Mouse (Mus musculus): ENCODE results near the gene Ptpn13. TPM values are rescaled to one million over a fixed set of nuclear protein-coding genes. Genes with fewer than 3 reads are reported as not detected.

Ptpn13 gene
- polyA plus RNA-seq, 1 experiment from 2014 or later = 4.8 TPM

- no peaks in the 10 kb centered on the region for H3K36me3 ChIP-seq (ENCODE audit: control insufficient read depth, insufficient read depth, low read length)
- 78% methylated on average over 9 of the region's 9 CpGs for WGBS
Observed at GRCm38 (mm10) chr5:103418009-103418408, 7.0 kb upstream of the Ptpn13 start.

DNA sequence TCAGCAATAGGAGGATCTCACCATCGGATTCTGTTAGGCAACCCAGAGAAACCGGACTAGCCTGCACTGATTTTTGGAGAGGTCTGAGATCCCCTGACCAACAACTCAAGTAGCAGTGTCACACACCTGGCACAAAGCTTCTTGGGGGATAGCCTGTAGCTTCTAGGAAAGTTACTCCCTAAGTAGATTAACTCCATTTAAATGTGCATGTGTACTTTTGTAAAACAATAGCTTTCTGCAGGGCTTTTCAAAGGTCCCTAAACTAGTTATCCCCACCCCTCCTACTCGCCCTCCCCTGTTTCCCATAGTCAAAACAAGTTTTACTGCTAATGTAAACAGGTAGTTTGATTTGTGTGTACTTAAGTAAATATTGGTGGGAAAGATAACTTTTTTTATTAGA is 6.1 kb upstream of the Ptpn13 start:
- H3K9ac ChIP-seq (ENCODE audit: low read length) = no peak overlapping the region
- H3K36me3 ChIP-seq (ENCODE audit: control insufficient read depth, insufficient read depth, low read length) = no peaks in the 10 kb centered on the region
- DNase-seq (ENCODE audit: low spot score) = no peak
- no peak for ATAC-seq
- no peaks in the 10 kb centered on the region for H3K9me3 ChIP-seq (replicated peaks; ENCODE audit: control insufficient read depth, low read length)
- H3K27ac ChIP-seq (ENCODE audit: low read depth, low read length) = no peak overlapping the region
- H3K4me2 ChIP-seq (ENCODE audit: low read length) = no peak overlapping the region
- 49% methylated on average over 3 of the region's 3 CpGs for WGBS
- H3K4me1 ChIP-seq (ENCODE audit: control insufficient read depth, insufficient read depth, low read length) = 0 out of 2 replicates have a peak, but pooled peaks cover 3% of the 10 kb centered on the region
- H3K4me3 ChIP-seq (ENCODE audit: low read depth, low read length) = no peak overlapping the region
- 0 out of 2 replicates have a peak, but pooled peaks cover 3% of the 10 kb centered on the region for H3K27me3 ChIP-seq (replicated peaks; ENCODE audit: control insufficient read depth, insufficient read depth, low read length)

More at GRCm38 (mm10) chr5:103418009-103418408, 7.0 kb upstream of the Ptpn13 start:
- no peaks in the 10 kb centered on the region for H3K9me3 ChIP-seq (replicated peaks; ENCODE audit: control insufficient read depth, low read length)
- 0 out of 2 replicates have a peak, but pooled peaks cover 3% of the 10 kb centered on the region for H3K4me1 ChIP-seq (ENCODE audit: control insufficient read depth, insufficient read depth, low read length)
- no peak overlapping the region for H3K27ac ChIP-seq (ENCODE audit: low read depth, low read length)
- ATAC-seq (no peak), DNase-seq (ENCODE audit: low spot score) (no peak)
- no peak overlapping the region for H3K4me2 ChIP-seq (ENCODE audit: low read length)
- 0 out of 2 replicates have a peak, but pooled peaks cover 3% of the 10 kb centered on the region for H3K27me3 ChIP-seq (replicated peaks; ENCODE audit: control insufficient read depth, insufficient read depth, low read length)
- no peak overlapping the region for H3K4me3 ChIP-seq (ENCODE audit: low read depth, low read length)
- no peak overlapping the region for H3K9ac ChIP-seq (ENCODE audit: low read length)

GRCm38 (mm10) chr5:103420568-103420967 is 4.4 kb upstream of the Ptpn13 start:
- DNase-seq (ENCODE audit: low spot score) (no peak), ATAC-seq (no peak)
- H3K27ac ChIP-seq (ENCODE audit: low read depth, low read length) = no peak overlapping the region
- no peak overlapping the region for H3K9ac ChIP-seq (ENCODE audit: low read length)
- WGBS = 34% methylated on average over 10 of the region's 10 CpGs
- no peak overlapping the region for H3K4me3 ChIP-seq (ENCODE audit: low read depth, low read length)
- H3K36me3 ChIP-seq (ENCODE audit: control insufficient read depth, insufficient read depth, low read length) = no peaks in the 10 kb centered on the region
- no peaks in the 10 kb centered on the region for H3K9me3 ChIP-seq (replicated peaks; ENCODE audit: control insufficient read depth, low read length)
- H3K27me3 ChIP-seq (replicated peaks; ENCODE audit: control insufficient read depth, insufficient read depth, low read length) = 0 out of 2 replicates have a peak, but pooled peaks cover 3% of the 10 kb centered on the region
- no peak overlapping the region for H3K4me2 ChIP-seq (ENCODE audit: low read length)
- H3K4me1 ChIP-seq (ENCODE audit: control insufficient read depth, insufficient read depth, low read length) = 0 out of 2 replicates have a peak, but pooled peaks cover 3% of the 10 kb centered on the region

GRCm38 (mm10) chr5:103422609-103423008 is 2.4 kb upstream of the Ptpn13 start:
- WGBS = 52% methylated on average over 6 of the region's 6 CpGs
- Histone ChIP-seq H3K27ac (ENCODE audit: low read depth, low read length) (no peak overlapping the region), H3K36me3 (ENCODE audit: control insufficient read depth, insufficient read depth, low read length) (no peaks in the 10 kb centered on the region), H3K9me3 (replicated peaks; ENCODE audit: control insufficient read depth, low read length) (no peaks in the 10 kb centered on the region), H3K4me1 (ENCODE audit: control insufficient read depth, insufficient read depth, low read length) (peaks cover 9% of the 10 kb centered on the region), H3K4me2 (ENCODE audit: low read length) (no peak overlapping the region), H3K27me3 (replicated peaks; ENCODE audit: control insufficient read depth, insufficient read depth, low read length) (0 out of 2 replicates have a peak, but pooled peaks cover 3% of the 10 kb centered on the region), H3K9ac (ENCODE audit: low read length) (no peak overlapping the region), H3K4me3 (ENCODE audit: low read depth, low read length) (no peak overlapping the region)
- DNase-seq (ENCODE audit: low spot score) (no peak), ATAC-seq (no peak)

DNA sequence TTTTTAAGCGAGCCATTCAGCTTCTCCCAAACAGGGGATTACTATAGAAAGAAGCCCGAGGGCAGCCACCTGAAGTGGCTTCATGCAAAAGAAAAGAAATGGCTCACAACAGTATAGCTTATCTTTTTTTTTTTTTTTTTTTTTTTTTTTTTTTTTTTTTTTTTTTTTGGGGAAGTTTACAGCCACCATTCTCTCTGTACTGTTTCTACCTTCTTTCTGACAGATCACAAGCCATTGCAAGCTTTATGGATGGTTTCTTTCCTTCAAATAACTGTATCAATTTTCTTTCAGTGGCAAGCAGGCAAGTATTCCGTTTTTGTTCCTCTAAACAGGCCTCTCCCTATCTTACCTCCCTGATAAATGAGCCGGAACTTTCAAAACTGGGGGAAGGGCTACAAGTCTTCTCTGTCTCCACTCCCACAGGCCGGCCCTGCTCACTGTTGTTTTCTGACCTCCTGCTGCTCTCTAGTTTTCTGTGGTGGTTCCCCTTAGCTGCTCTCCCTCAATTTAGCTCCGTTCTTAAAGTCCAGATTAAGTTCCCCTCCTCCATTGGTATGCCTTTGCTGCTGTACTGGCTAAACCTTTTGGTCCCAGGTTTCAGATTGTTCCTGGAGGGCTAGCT is 1.6 kb upstream of the Ptpn13 start:
- no peak for DNase-seq (ENCODE audit: low spot score)
- 8% methylated on average over 6 of the region's 6 CpGs for WGBS
- no peak overlapping the region; the same call in 1 of the 2 replicates for H3K4me2 ChIP-seq (ENCODE audit: low read length)

GRCm38 (mm10) chr5:103423927-103424315 is 1.1 kb upstream of the Ptpn13 start:
- Histone ChIP-seq H3K9me3 (replicated peaks; ENCODE audit: control insufficient read depth, low read length) (no peaks in the 10 kb centered on the region), H3K27ac (ENCODE audit: low read depth, low read length) (no peak overlapping the region), H3K27me3 (replicated peaks; ENCODE audit: control insufficient read depth, insufficient read depth, low read length) (0 out of 2 replicates have a peak, but pooled peaks cover 3% of the 10 kb centered on the region), H3K4me2 (ENCODE audit: low read length) (peak overlapping the region; percentile 83), H3K36me3 (ENCODE audit: control insufficient read depth, insufficient read depth, low read length) (no peaks in the 10 kb centered on the region), H3K4me1 (ENCODE audit: control insufficient read depth, insufficient read depth, low read length) (peaks cover 9% of the 10 kb centered on the region), H3K4me3 (ENCODE audit: low read depth, low read length) (peak overlapping the region; percentile 78; the same call in 1 of the 2 replicates), H3K9ac (ENCODE audit: low read length) (no peak overlapping the region)
- 11% methylated on average over 5 of the region's 5 CpGs for WGBS
- ATAC-seq = no peak
- DNase-seq (ENCODE audit: low spot score) = no peak

More for the DNA sequence above, 1.6 kb upstream of the Ptpn13 start:
- Histone ChIP-seq H3K9ac (ENCODE audit: low read length) (no peak overlapping the region), H3K27me3 (replicated peaks; ENCODE audit: control insufficient read depth, insufficient read depth, low read length) (0 out of 2 replicates have a peak, but pooled peaks cover 3% of the 10 kb centered on the region), H3K9me3 (replicated peaks; ENCODE audit: control insufficient read depth, low read length) (no peaks in the 10 kb centered on the region), H3K36me3 (ENCODE audit: control insufficient read depth, insufficient read depth, low read length) (no peaks in the 10 kb centered on the region), H3K4me3 (ENCODE audit: low read depth, low read length) (no peak overlapping the region), H3K4me1 (ENCODE audit: control insufficient read depth, insufficient read depth, low read length) (peaks cover 9% of the 10 kb centered on the region), H3K27ac (ENCODE audit: low read depth, low read length) (no peak overlapping the region)
- no peak for ATAC-seq

GRCm38 (mm10) chr5:103425363-103426031 is 505 bp downstream of the Ptpn13 start:
- ATAC-seq (peak; percentile 64), DNase-seq (ENCODE audit: low spot score) (peak; percentile 47)
- Histone ChIP-seq H3K4me2 (ENCODE audit: low read length) (peak overlapping the region; percentile 83), H3K27ac (ENCODE audit: low read depth, low read length) (peak overlapping the region; percentile 65; the same call in 1 of the 2 replicates), H3K4me1 (ENCODE audit: control insufficient read depth, insufficient read depth, low read length) (peaks cover 9% of the 10 kb centered on the region), H3K9ac (ENCODE audit: low read length) (peak overlapping the region; percentile 80), H3K4me3 (ENCODE audit: low read depth, low read length) (peak overlapping the region; percentile 78), H3K27me3 (replicated peaks; ENCODE audit: control insufficient read depth, insufficient read depth, low read length) (no peaks in the 10 kb centered on the region), H3K36me3 (ENCODE audit: control insufficient read depth, insufficient read depth, low read length) (no peaks in the 10 kb centered on the region), H3K9me3 (replicated peaks; ENCODE audit: control insufficient read depth, low read length) (no peaks in the 10 kb centered on the region)
- WGBS = under 1% methylated on average over 52 of the region's 67 CpGs

DNA sequence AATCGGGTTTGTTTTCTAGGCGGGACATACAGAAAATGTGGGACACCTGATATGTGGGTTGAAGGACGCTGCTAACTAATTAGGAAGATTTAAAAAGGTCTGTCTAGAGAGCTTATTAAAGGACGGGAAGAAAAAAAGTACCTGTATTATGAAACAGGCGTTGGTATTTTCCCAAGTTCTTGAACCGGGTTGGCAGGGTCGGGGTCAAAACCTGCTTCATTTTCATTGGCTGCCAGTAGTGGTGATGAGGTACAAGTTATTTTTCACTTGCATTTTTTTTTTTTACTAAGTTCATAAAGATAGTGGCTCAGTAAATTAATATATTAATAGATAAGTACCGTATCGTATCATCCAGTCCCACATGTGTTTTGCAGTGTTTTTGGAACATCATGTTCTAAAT is 1.3 kb downstream of the Ptpn13 start:
- Histone ChIP-seq H3K27me3 (replicated peaks; ENCODE audit: control insufficient read depth, insufficient read depth, low read length) (no peaks in the 10 kb centered on the region), H3K27ac (ENCODE audit: low read depth, low read length) (no peak overlapping the region), H3K9ac (ENCODE audit: low read length) (peak overlapping the region; percentile 80), H3K36me3 (ENCODE audit: control insufficient read depth, insufficient read depth, low read length) (no peaks in the 10 kb centered on the region), H3K9me3 (replicated peaks; ENCODE audit: control insufficient read depth, low read length) (no peaks in the 10 kb centered on the region), H3K4me1 (ENCODE audit: control insufficient read depth, insufficient read depth, low read length) (peaks cover 6% of the 10 kb centered on the region), H3K4me2 (ENCODE audit: low read length) (peak overlapping the region; percentile 83), H3K4me3 (ENCODE audit: low read depth, low read length) (peak overlapping the region; percentile 78)
- no peak for DNase-seq (ENCODE audit: low spot score)
- ATAC-seq = no peak
- 16% methylated on average over 9 of the region's 9 CpGs for WGBS

GRCm38 (mm10) chr5:103430986-103431385 is 6.0 kb downstream of the Ptpn13 start:
- DNase-seq (ENCODE audit: low spot score) = no peak
- Histone ChIP-seq H3K4me1 (ENCODE audit: control insufficient read depth, insufficient read depth, low read length) (peaks cover 5% of the 10 kb centered on the region), H3K9ac (ENCODE audit: low read length) (no peak overlapping the region), H3K9me3 (replicated peaks; ENCODE audit: control insufficient read depth, low read length) (no peaks in the 10 kb centered on the region), H3K27ac (ENCODE audit: low read depth, low read length) (no peak overlapping the region), H3K4me2 (ENCODE audit: low read length) (no peak overlapping the region), H3K36me3 (ENCODE audit: control insufficient read depth, insufficient read depth, low read length) (no peaks in the 10 kb centered on the region), H3K27me3 (replicated peaks; ENCODE audit: control insufficient read depth, insufficient read depth, low read length) (no peaks in the 10 kb centered on the region), H3K4me3 (ENCODE audit: low read depth, low read length) (no peak overlapping the region)
- 78% methylated on average over 3 of the region's 3 CpGs for WGBS
- ATAC-seq = no peak

Data from forebrain, embryonic 14.5 days (tissue).